Mouse (Mus musculus): ENCODE data around the gene Fndc3b.

DNA sequence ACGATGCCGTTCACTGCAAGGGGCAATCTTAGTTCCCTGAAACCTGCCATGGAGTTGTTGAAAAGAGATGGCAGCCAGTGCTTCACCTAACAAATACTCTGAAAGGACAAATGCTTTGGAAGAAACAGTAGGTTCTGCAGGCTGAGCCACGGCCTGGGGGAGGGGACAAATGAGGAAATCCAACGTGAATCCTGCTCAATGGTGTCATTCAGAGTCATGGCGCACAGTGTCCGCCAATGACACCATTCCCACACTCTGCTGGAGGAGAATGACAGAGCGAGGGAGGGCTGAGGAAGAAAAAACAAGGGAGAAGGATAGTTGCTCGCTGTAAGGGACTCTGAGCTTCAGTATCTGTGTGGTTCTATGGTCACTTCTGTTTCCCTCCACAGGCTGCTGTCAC, 95.6 kb downstream of the Fndc3b start:
- TF ChIP-seq GATA1 (IDR thresholded peaks at IDR 0.05; ENCODE audit: low read length) (no peak), TAL1 (IDR thresholded peaks at IDR 0.05; ENCODE audit: low read length) (no peak)
